Mouse (Mus musculus) left cerebral cortex, adult 2 months (tissue): Measurements from ENCODE around the gene Ppp1r12b. TPM values are rescaled to one million over a fixed set of nuclear protein-coding genes. Genes with fewer than 3 reads are reported as not detected.

Experiments
- DNase-seq, 2 experiments: peaks; one replicate each; pipeline ENCODE4 v3.0.0; 2021 to 2022; ENCODE audit warnings: low spot score in 2 of 2, mixed read lengths in 1 of 2; ENCODE audit errors: extremely low spot score in 1 of 2
- H3K27ac ChIP-seq: fragments of 200-600 bp; 2 replicates; pipeline ENCODE4 v1.8.1; 2022
- H3K4me3 ChIP-seq: fragments of 200-600 bp; 2 replicates; pipeline ENCODE4 v1.8.1; 2022
- CTCF ChIP-seq: fragments of 200-600 bp; IDR thresholded peaks from 2 replicates; pipeline ENCODE4 v1.8.1; 2022; ENCODE audit warnings: antibody characterized with exemption, mild to moderate bottlenecking, moderate library complexity
- intact Hi-C: fragments of 180-260 bp; cut with DNase I; formaldehyde crosslinking; loops from one replicate; pipeline ENCODE4 v1.15.1; 2025
- total RNA-seq, 2 experiments: library from RNA; stranded (reverse); gene quantifications; 2 replicates each; pipeline ENCODE4 v1.2.3; 2021

Ppp1r12b gene
- total RNA-seq, 2 experiments from 2014 or later = 80.2 to 82.0 TPM

- H3K4me3 ChIP-seq = no peak overlapping the region
- no peak for DNase-seq
- TF ChIP-seq CTCF = no peak
- intact Hi-C loops = no loop called here
- H3K27ac ChIP-seq = no peak overlapping the region
These were observed 140.0 kb downstream of the Ppp1r12b start for GRCm38 (mm10) chr1:134815748-134816147.

GRCm38 (mm10) chr1:134805471-134805870 is 150.3 kb downstream of the Ppp1r12b start:
- Histone ChIP-seq H3K27ac (no peak overlapping the region), H3K4me3 (no peak overlapping the region)
- intact Hi-C loops = no loop called here
- no peak for TF ChIP-seq CTCF
- no peak for DNase-seq

GRCm38 (mm10) chr1:134804373-134804772 is 151.4 kb downstream of the Ppp1r12b start:
- TF ChIP-seq CTCF = no peak
- Histone ChIP-seq H3K4me3 (no peak overlapping the region), H3K27ac (no peak overlapping the region)
- intact Hi-C loops = no loop called here
- DNase-seq = no peak

GRCm38 (mm10) chr1:134803286-134804117 is 152.2 kb downstream of the Ppp1r12b start:
- Histone ChIP-seq H3K27ac (peak overlapping the region; percentile 42; the same call in 1 of the 2 replicates), H3K4me3 (no peak overlapping the region)
- DNase-seq = no peak
- intact Hi-C loops = no loop called here
- TF ChIP-seq CTCF = no peak

- Histone ChIP-seq H3K4me3 (no peak overlapping the region), H3K27ac (0 out of 2 replicates have a peak overlapping the region, but pooled peaks have one; percentile 37)
- DNase-seq = no peak
- TF ChIP-seq CTCF = no peak
- intact Hi-C loops = no loop called here
These were observed 154.0 kb downstream of the Ppp1r12b start for GRCm38 (mm10) chr1:134801758-134802157.

GRCm38 (mm10) chr1:134796536-134796935 is 159.2 kb downstream of the Ppp1r12b start:
- Histone ChIP-seq H3K27ac (no peak overlapping the region; the same call in 1 of the 2 replicates), H3K4me3 (no peak overlapping the region)
- TF ChIP-seq CTCF = no peak
- intact Hi-C loops = no loop called here
- DNase-seq = no peak

GRCm38 (mm10) chr1:134796076-134796475 is 159.7 kb downstream of the Ppp1r12b start:
- DNase-seq = no peak
- no peak for TF ChIP-seq CTCF
- H3K4me3 ChIP-seq = no peak overlapping the region
- intact Hi-C loops = no loop called here
- H3K27ac ChIP-seq = no peak overlapping the region

- TF ChIP-seq CTCF = no peak
- H3K27ac ChIP-seq = no peak overlapping the region
- intact Hi-C loops = no loop called here
- DNase-seq = no peak
- H3K4me3 ChIP-seq = no peak overlapping the region
These were observed 164.3 kb downstream of the Ppp1r12b start for GRCm38 (mm10) chr1:134791456-134791855.

- TF ChIP-seq CTCF = no peak
- no peak for DNase-seq
- intact Hi-C loops = no loop called here
- H3K27ac ChIP-seq = no peak overlapping the region
- H3K4me3 ChIP-seq = no peak overlapping the region
These were observed 164.9 kb downstream of the Ppp1r12b start for GRCm38 (mm10) chr1:134790716-134791439.

- H3K4me3 ChIP-seq = no peak overlapping the region
- DNase-seq = no peak
- no peak for TF ChIP-seq CTCF
- no peak overlapping the region for H3K27ac ChIP-seq
- intact Hi-C loops = no loop called here
These were observed 167.6 kb downstream of the Ppp1r12b start for GRCm38 (mm10) chr1:134788096-134788495.

- DNase-seq = no peak
- H3K4me3 ChIP-seq = no peak overlapping the region
- no peak overlapping the region for H3K27ac ChIP-seq
- TF ChIP-seq CTCF = no peak
- intact Hi-C loops = no loop called here
These were observed 170.8 kb downstream of the Ppp1r12b start for GRCm38 (mm10) chr1:134784911-134785310.

- TF ChIP-seq CTCF = no peak
- no peak for DNase-seq
- Histone ChIP-seq H3K4me3 (no peak overlapping the region), H3K27ac (no peak overlapping the region)
- intact Hi-C loops = no loop called here
These were observed 171.3 kb downstream of the Ppp1r12b start for GRCm38 (mm10) chr1:134784481-134784880.
